Mouse (Mus musculus): ENCODE measurements around the gene Lcorl. TPM values are rescaled to one million over a fixed set of nuclear protein-coding genes. Genes with fewer than 3 reads are reported as not detected.

Gene Lcorl
- polyA plus RNA-seq (2015; fragmentation: Nextera tagmentation; extraction: Ambion mirVana): 15.0 and 15.7 TPM in 2 replicates

DNA sequence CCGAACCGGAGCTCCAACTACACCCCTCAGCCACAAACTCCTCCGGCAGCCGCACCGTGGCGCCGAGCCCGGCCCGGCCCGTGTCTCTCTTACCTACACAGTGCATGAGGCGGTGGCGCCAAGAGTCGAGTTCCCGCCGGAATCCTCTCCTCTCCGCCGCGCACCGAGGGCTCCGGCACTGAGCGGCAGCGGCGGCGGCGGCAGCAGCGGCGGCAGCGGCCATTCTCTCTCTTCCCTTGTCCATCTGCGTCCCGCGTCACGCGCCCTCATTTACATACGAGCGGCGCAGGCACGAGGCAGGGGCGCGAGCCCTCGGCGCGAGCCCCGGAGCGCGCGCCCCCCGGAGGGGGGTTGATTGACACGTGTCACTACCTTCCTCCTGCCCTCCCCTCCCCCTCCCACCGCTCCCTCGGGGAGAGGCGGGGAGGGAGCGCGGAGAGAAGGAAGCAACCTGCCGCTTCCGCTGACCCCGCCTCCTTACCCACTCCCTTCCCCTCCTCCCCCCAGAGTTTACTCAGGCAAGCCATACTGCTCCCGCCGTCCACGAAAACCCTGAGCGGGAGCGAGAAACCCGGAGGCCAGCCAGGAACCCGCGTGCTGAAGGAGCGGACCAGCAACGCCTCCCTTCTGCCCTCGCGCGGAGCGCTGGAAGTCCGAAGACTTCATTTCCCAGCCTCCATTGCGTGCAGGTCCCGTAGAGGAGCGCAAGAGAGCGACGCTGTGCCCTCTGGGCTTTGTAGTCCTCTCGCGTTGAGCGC, at the start of gene Lcorl:
Lcorl (minus strand) TSS at position 362 of the 758 bp plus-strand sequence.
- Histone ChIP-seq H3K27me3 (no peaks in the 10 kb centered on the region), H3K27ac (peak within 1 kb of the TSS; percentile 100), H3K4me3 (peak within 1 kb of the TSS; percentile 93), H3K4me2 (peak within 1 kb of the TSS; percentile 95), H3K36me3 (no peaks in the 10 kb centered on the region), H3K9ac (peak within 1 kb of the TSS; percentile 97), H3K4me1 (replicated peaks) (peaks cover 9% of the 10 kb centered on the region), H3K9me3 (replicated peaks) (no peaks in the 10 kb centered on the region)
- under 1% methylated on average over 64 of the region's 79 CpGs for WGBS
- ATAC-seq (replicated peaks; ENCODE audit: insufficient number of reproducible peaks, insufficient read depth, low FRiP score, low read depth): peak; percentile 95

DNA sequence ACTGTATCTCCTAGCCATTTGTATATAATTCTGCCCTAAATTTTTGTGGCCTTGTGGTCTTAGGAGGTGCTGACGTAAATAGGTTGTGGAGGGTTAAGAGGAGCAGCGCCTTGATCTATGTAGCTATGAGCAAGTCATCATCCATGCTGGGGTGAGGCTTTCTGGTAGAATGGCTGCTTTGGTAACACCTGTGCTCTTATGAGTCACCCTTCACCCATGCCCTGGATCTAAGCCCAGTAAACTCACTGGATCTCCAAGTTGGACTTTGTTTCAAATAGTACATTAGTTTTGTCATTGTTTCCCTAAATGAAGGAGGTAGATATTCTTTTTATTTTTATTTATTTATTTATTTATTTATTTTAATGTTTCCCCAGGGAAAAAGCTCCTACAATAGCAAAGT, 47.3 kb upstream of the Lcorl start:
- WGBS: 91% methylated on average over 2 of the region's 2 CpGs
- Histone ChIP-seq H3K9ac (no peak overlapping the region), H3K4me3 (no peak overlapping the region), H3K27ac (no peak overlapping the region), H3K36me3 (no peaks in the 10 kb centered on the region), H3K4me1 (replicated peaks) (no peaks in the 10 kb centered on the region), H3K4me2 (no peak overlapping the region), H3K9me3 (replicated peaks) (no peaks in the 10 kb centered on the region), H3K27me3 (no peaks in the 10 kb centered on the region)
- no peak for ATAC-seq (replicated peaks; ENCODE audit: insufficient number of reproducible peaks, insufficient read depth, low FRiP score, low read depth)

DNA sequence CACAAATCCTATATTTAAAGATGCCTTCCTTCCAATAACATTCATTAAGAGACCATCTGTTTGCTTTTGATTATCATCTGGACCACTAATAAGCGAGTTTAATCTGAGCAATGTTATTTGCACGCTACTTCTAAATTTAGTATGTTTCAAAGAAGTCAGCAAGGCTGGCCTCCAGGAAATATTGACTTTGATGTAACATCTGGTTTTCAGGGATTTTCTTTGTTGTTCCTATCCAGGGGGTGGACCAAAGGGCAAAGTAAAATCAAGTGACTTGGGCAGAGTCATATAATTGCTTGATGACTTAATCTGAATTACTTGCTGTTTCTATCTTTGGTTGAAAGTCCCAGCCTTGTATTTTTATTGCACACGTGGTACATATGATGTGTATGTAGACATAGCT, 45.8 kb upstream of the Lcorl start:
- Histone ChIP-seq H3K27ac (no peak overlapping the region), H3K27me3 (no peaks in the 10 kb centered on the region), H3K4me1 (replicated peaks) (no peaks in the 10 kb centered on the region), H3K9me3 (replicated peaks) (no peaks in the 10 kb centered on the region), H3K36me3 (no peaks in the 10 kb centered on the region), H3K4me3 (no peak overlapping the region), H3K4me2 (no peak overlapping the region), H3K9ac (no peak overlapping the region)
- 71% methylated on average over 3 of the region's 3 CpGs for WGBS
- ATAC-seq (replicated peaks; ENCODE audit: insufficient number of reproducible peaks, insufficient read depth, low FRiP score, low read depth): no peak

DNA sequence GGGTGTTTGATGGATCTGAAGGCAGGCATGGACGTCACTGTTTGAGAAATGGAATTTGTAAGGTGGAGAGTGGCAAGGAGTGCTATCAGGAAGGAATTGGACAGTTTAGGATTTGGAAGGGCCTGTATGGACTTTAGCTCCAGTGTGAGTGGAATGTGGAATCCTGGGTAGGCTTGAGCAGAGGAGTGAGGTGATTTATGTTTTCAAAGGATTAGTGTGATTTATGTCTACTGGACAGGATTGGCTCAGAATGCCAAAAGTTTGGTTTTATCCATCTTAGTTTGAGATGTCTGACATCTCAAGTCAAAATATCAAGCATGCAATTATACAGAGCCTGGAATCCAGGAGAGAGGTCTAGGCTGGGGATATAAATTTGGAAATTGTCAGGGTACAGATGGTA, 37.9 kb upstream of the Lcorl start:
- Histone ChIP-seq H3K4me1 (replicated peaks) (no peaks in the 10 kb centered on the region), H3K36me3 (no peaks in the 10 kb centered on the region), H3K4me3 (no peak overlapping the region), H3K9ac (no peak overlapping the region), H3K4me2 (no peak overlapping the region), H3K27ac (no peak overlapping the region), H3K27me3 (no peaks in the 10 kb centered on the region), H3K9me3 (replicated peaks) (no peaks in the 10 kb centered on the region)
- WGBS: 48% methylated on average over 1 of the region's 1 CpGs
- no peak for ATAC-seq (replicated peaks; ENCODE audit: insufficient number of reproducible peaks, insufficient read depth, low FRiP score, low read depth)

DNA sequence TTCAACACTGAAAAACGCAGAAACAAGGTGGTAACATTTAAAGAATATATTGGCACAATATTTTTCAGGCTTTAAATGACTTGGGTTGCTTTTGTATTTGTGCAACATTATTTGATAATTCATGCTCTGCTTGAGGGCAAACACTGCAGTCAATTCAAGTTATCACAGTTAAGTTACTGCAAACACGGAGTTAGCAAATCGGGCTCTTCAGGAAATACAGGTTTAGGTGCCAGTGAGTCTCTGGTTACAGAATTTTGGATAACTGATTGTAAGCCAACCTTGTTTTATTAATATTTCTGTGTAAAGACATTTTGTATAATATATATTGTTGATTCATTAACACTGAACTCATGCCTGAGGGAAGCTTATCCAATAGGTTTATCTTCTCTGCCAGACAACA, 36.3 kb upstream of the Lcorl start:
- no peak overlapping the region for H3K27ac ChIP-seq
- H3K36me3 ChIP-seq: no peaks in the 10 kb centered on the region
- H3K4me2 ChIP-seq: no peak overlapping the region
- ATAC-seq (replicated peaks; ENCODE audit: insufficient number of reproducible peaks, insufficient read depth, low FRiP score, low read depth): no peak
- H3K9ac ChIP-seq: no peak overlapping the region
- H3K9me3 ChIP-seq (replicated peaks): no peaks in the 10 kb centered on the region
- no peaks in the 10 kb centered on the region for H3K27me3 ChIP-seq
- H3K4me1 ChIP-seq (replicated peaks): no peaks in the 10 kb centered on the region
- H3K4me3 ChIP-seq: no peak overlapping the region
- WGBS: 79% methylated on average over 3 of the region's 3 CpGs

DNA sequence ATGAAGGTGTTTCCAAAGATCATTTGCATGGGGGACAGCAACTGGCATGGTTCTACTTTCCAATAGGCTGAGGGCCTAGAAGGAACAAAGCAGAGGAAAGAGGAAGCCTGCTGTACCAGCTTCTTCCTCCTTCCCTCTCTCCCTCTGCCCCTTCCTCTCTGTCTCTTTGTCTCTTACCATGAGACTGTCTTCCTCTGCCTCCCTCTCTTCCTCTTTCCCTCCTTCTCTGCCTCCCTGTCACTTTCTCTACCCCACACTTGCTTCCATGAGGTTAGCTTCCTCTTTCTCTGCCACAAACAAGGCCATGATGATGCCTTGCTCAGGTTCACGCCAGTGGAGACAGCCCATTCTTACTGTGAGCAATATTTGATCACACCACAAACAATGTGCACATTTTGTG, 18.9 kb upstream of the Lcorl start:
- Histone ChIP-seq H3K27me3 (no peaks in the 10 kb centered on the region), H3K4me3 (no peak overlapping the region), H3K36me3 (no peaks in the 10 kb centered on the region), H3K9me3 (replicated peaks) (no peaks in the 10 kb centered on the region), H3K27ac (no peak overlapping the region), H3K4me2 (no peak overlapping the region), H3K4me1 (replicated peaks) (no peaks in the 10 kb centered on the region), H3K9ac (no peak overlapping the region)
- no peak for ATAC-seq (replicated peaks; ENCODE audit: insufficient number of reproducible peaks, insufficient read depth, low FRiP score, low read depth)
- WGBS: 89% methylated on average over 1 of the region's 1 CpGs

DNA sequence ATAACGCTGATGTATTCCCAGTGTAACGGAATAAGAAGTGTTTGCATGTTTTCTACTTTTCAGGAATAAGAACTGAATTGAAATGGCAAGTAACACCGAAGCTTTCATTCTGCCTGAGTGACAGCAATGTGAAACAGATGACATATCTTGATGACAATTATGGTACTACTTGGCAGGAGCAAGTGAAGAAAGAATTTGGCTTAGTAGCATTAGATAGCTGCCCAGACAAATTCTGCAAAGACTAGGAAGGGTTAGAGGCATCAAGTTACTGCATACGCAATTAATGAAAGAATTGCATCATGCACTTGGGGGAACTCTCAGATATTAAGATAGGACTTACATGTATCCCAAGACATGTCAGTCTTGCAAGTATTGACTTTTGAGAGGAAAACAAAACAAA, 18.1 kb upstream of the Lcorl start:
- Histone ChIP-seq H3K36me3 (no peaks in the 10 kb centered on the region), H3K27ac (no peak overlapping the region), H3K9me3 (replicated peaks) (no peaks in the 10 kb centered on the region), H3K4me1 (replicated peaks) (no peaks in the 10 kb centered on the region), H3K4me2 (no peak overlapping the region), H3K27me3 (no peaks in the 10 kb centered on the region), H3K9ac (no peak overlapping the region), H3K4me3 (no peak overlapping the region)
- 64% methylated on average over 4 of the region's 4 CpGs for WGBS
- no peak for ATAC-seq (replicated peaks; ENCODE audit: insufficient number of reproducible peaks, insufficient read depth, low FRiP score, low read depth)

DNA sequence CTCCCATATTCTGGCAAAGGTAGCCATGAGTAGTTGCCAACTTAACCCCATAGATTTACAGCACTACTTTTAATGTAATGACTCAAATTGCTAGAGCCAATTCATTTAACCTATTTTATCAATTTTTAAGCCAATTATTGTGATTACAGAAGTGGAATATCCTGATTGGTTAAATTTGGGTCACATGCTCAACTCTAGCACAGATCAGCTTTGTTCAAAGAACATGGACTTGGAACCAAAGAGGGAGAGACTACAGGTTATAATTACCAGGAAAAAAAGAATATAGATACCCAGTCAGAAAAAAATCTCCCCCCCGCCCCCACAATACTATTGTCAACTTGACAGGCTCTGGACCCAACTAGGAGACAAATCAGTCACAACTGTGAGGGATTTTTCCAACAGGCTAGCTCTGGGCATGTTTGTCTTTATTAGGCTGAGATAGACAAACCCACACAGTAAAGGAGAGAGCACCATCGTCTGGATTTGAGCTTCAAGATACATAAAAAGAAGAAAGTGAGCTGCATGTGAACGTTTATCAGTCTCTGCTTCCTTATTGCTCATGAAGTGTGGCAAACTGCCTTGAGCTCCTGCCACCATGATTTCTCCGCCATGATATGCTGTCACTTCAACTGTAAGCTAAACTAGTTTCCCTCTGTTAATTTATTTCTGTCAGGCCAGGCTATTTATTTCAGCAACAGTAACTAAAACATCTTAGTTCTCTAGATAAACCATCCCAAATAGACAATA, 17.0 kb upstream of the Lcorl start:
- Histone ChIP-seq H3K4me2 (no peak overlapping the region), H3K4me3 (no peak overlapping the region), H3K9ac (no peak overlapping the region), H3K9me3 (replicated peaks) (no peaks in the 10 kb centered on the region), H3K36me3 (no peaks in the 10 kb centered on the region), H3K4me1 (replicated peaks) (no peaks in the 10 kb centered on the region), H3K27me3 (no peaks in the 10 kb centered on the region), H3K27ac (no peak overlapping the region)
- WGBS: 66% methylated on average over 4 of the region's 4 CpGs
- ATAC-seq (replicated peaks; ENCODE audit: insufficient number of reproducible peaks, insufficient read depth, low FRiP score, low read depth): no peak

DNA sequence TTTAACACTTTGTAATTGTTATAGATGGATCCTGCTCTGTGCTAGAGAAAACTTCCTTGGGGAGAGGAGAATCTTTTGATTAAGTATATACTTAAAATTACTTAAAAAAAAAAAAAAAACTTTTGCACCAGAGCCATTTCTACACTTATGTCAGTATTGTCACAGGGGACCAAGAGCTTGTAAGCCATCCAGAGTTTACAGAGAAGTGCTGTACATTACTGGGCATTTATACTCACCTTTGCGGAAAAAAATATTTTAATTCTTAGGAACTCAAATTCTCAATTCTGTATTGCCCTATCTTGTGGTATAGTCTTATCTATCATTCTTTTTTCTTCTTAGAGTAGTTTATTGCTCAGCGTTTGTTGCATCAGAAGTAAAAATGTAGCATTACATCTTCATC, 953 bp upstream of the Lcorl start:
- no peak for ATAC-seq (replicated peaks; ENCODE audit: insufficient number of reproducible peaks, insufficient read depth, low FRiP score, low read depth)
- H3K4me2 ChIP-seq: peak overlapping the region; percentile 95
- no peaks in the 10 kb centered on the region for H3K36me3 ChIP-seq
- H3K27ac ChIP-seq: no peak overlapping the region
- 73% methylated on average over 2 of the region's 2 CpGs for WGBS
- peak overlapping the region; percentile 93 for H3K4me3 ChIP-seq
- H3K9ac ChIP-seq: no peak overlapping the region
- H3K27me3 ChIP-seq: no peaks in the 10 kb centered on the region
- H3K9me3 ChIP-seq (replicated peaks): no peaks in the 10 kb centered on the region
- peaks cover 9% of the 10 kb centered on the region for H3K4me1 ChIP-seq (replicated peaks)

DNA sequence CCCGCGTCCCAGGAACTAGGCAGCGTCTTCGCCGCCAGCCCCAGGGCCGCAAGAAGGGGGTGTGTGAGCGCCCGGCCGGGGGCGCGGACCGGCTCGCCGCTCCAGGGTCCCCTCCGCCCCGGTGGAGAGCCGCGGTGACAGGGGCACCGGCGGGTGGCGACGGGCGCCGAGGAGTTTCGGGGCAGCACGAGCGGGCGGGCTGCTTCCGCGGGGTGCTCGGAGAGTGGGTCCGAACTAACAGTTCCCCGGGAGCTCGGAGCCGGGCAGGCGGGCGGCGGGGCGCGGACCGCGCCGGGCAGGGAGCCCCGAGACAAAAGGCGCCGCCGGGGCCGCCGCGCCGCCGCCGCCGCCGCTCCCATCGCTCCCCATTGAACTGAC, 550 bp downstream of the Lcorl start:
- Histone ChIP-seq H3K4me1 (replicated peaks) (peaks cover 9% of the 10 kb centered on the region), H3K4me3 (peak overlapping the region; percentile 93), H3K27ac (peak overlapping the region; percentile 100), H3K36me3 (no peaks in the 10 kb centered on the region), H3K9me3 (replicated peaks) (no peaks in the 10 kb centered on the region), H3K4me2 (peak overlapping the region; percentile 95), H3K9ac (peak overlapping the region; percentile 97), H3K27me3 (no peaks in the 10 kb centered on the region)
- ATAC-seq (replicated peaks; ENCODE audit: insufficient number of reproducible peaks, insufficient read depth, low FRiP score, low read depth): peak; percentile 1
- under 1% methylated on average over 50 of the region's 56 CpGs for WGBS

DNA sequence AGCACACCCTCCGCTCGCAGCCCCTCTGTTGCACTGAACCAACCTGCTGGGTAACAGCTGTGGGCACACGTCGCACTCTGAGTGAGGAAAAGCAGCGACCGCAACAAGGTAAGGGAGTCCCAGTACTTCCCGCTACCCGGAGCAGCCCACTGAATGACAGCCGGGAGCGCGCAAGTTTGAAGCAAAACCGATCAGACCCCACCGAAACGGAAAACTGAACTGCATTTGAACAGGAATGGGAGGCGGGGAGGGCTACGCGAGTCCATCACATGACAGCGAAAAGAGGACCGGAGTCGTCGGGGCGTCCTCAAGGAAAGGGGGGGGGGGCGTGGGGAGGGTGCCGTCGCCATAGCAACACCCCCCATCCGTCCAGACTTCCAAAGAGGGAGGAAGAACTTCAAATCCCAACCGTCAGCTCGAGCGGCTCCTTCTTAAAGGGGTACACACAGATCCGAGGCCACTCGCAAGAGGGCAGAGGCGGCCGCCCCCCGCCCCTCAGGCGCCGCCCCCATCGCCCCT, 1.1 kb downstream of the Lcorl start:
- H3K27me3 ChIP-seq: no peaks in the 10 kb centered on the region
- peak overlapping the region; percentile 93 for H3K4me3 ChIP-seq
- peak overlapping the region; percentile 95 for H3K4me2 ChIP-seq
- H3K27ac ChIP-seq: peak overlapping the region; percentile 100
- no peaks in the 10 kb centered on the region for H3K9me3 ChIP-seq (replicated peaks)
- H3K9ac ChIP-seq: peak overlapping the region; percentile 97
- 0% methylated on average over 27 of the region's 37 CpGs for WGBS
- no peaks in the 10 kb centered on the region for H3K36me3 ChIP-seq
- H3K4me1 ChIP-seq (replicated peaks): peaks cover 9% of the 10 kb centered on the region
- ATAC-seq (replicated peaks; ENCODE audit: insufficient number of reproducible peaks, insufficient read depth, low FRiP score, low read depth): peak; percentile 25; the same call in 1 of the 2 replicates

Data from heart, embryonic 15.5 days (tissue).